Mouse (Mus musculus) cerebellum, postnatal 10 days (tissue): ENCODE data around the gene Ripk4.

Experiments
- DNase-seq, 2 experiments: peaks; one replicate each; pipeline ENCODE4 v3.0.0; 2021; ENCODE audit warnings: mixed read lengths in 2 of 2

The Ripk4 gene

GRCm38 (mm10) chr16:97763061-97763989 lies at the start of gene Ripk4:
Ripk4 (minus strand) TSS chr16:97763787.
- DNase-seq, result peak; percentile 31 to 42

- no peak for DNase-seq
These were observed 45.3 kb upstream of the Ripk4 start for GRCm38 (mm10) chr16:97808881-97809280.

- no peak for DNase-seq
These were observed 42.1 kb upstream of the Ripk4 start for GRCm38 (mm10) chr16:97805646-97806045.

GRCm38 (mm10) chr16:97804680-97805547 lies 41.3 kb upstream of the Ripk4 start:
- peak; percentile 93 to 96 for DNase-seq

DNA sequence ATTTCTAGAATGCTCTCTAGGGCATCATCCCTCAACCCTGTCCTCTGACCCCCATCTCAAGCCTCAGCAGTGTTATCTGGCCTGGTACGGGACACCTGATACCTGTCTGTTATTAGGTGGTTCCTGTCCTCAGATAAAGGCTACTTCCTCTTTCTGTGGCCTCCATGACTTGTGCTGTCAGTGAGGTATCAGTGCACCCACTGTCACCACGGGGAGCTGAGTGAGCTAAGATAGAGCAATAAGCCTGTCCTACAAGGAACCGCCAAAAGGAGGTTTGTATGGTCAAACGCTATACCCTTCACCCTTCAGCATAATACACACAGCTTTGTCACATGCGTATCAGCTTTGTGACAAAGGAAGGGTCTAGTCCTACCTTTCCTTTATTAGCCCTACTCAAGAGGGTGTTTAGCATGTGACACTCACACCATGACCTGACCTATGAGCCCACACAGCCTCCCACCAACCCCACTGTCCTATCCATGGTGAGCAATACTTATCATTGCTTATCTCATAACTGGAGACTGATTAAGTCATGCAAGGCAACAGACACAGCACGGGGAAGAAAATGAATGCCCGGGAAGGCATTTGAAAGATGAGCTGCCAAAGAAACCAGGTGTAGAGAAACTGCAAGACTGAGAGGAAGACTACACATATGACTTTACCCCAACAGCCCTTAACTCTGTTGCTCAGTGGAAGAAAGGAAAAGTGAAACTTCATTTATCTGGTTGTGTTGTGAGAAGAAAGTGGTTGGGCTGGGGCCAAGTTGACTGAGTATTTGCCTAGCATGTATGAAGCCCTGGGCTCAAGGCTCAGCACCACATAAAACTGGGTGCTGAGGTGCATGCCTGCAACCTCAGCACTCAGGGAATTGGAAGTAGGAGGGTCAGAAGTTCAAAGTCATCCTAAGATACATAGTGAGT lies 34.6 kb upstream of the Ripk4 start:
- no peak for DNase-seq

GRCm38 (mm10) chr16:97797212-97797611 lies 33.6 kb upstream of the Ripk4 start:
- DNase-seq, result no peak

- no peak for DNase-seq
These were observed 30.7 kb upstream of the Ripk4 start for GRCm38 (mm10) chr16:97794256-97794655.

DNA sequence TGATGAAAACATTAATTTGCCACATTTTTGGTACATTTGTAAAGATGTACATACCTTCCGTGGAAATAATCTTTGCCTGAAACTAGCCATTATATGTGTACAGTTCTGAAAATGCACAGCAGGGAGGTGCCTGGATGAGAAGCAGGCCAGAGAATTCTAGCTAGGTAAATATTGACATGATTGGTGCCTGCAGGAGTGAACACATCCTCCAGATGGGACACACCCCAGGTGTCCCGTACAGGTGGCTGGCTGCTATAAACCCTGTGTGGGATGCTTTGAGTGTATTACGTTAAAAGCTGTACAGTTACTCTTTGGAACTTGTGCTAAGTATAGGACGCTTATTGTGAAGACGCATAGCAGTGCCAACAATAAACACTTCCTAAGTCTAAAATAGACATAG lies 19.5 kb upstream of the Ripk4 start:
- DNase-seq, result no peak

DNA sequence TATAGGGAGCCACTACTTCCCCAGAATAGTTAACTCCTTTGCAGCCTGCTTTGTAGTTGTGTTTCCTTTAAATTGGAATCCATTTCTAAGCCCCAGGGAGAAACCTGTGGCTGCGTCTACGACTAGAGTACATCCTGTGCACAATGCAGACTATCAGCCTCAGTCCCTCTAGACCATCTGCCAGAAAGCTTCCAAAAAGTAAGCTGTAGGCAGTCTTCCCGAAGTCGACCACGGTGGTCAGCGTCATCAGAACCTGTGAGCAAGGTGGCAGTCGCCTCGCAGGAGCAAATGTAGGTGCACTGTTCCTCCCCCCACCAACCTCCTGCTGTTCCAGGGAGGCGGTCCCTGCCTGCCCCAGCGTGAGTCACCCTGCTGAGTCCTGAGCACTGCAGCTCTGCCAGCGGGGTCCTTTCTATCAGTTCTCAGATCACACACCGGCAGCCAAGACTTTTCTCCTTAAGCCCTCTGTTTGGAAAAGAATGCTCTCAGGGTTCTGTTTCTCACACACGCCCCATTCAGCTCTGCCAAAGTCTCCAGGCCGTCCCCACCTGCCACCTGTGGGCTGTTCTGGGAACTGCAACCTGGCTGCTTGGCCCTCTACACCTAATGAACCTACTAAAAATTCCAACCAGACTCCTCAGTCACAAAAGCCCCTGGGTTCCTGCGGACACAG lies 14.9 kb upstream of the Ripk4 start:
- peak; percentile 93 to 95 for DNase-seq

- DNase-seq, result no peak
These were observed 2.9 kb upstream of the Ripk4 start for GRCm38 (mm10) chr16:97766501-97766900.

GRCm38 (mm10) chr16:97764626-97765025 lies 1.0 kb upstream of the Ripk4 start:
- no peak for DNase-seq

- DNase-seq, result no peak
These were observed 378 bp upstream of the Ripk4 start for GRCm38 (mm10) chr16:97763990-97764340.

- DNase-seq, result no peak
These were observed 1.8 kb downstream of the Ripk4 start for GRCm38 (mm10) chr16:97761782-97762181.

- DNase-seq, result no peak
These were observed 3.9 kb downstream of the Ripk4 start for GRCm38 (mm10) chr16:97759681-97760080.

- no peak for DNase-seq
These were observed 5.3 kb downstream of the Ripk4 start for GRCm38 (mm10) chr16:97758288-97758687.

DNA sequence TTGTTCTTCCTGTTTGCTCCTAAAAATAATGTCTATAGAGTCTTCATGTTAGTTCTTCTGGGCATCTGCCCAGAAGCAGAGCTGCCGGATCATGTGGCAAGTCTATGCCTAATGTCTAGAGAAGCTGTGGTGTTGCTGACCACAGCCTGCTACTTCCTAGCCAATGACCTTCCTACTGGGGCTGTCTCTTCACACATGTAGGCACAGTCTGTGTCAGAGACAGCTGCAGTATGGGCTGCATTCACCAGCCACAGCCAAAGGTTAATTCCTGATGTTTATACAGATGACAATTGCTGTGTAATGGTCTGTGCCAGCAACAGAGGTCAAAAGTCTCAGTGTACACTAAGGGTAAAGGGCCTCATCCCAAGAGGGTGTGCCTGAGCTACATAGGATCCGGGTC lies 7.1 kb downstream of the Ripk4 start:
- DNase-seq, result no peak

DNA sequence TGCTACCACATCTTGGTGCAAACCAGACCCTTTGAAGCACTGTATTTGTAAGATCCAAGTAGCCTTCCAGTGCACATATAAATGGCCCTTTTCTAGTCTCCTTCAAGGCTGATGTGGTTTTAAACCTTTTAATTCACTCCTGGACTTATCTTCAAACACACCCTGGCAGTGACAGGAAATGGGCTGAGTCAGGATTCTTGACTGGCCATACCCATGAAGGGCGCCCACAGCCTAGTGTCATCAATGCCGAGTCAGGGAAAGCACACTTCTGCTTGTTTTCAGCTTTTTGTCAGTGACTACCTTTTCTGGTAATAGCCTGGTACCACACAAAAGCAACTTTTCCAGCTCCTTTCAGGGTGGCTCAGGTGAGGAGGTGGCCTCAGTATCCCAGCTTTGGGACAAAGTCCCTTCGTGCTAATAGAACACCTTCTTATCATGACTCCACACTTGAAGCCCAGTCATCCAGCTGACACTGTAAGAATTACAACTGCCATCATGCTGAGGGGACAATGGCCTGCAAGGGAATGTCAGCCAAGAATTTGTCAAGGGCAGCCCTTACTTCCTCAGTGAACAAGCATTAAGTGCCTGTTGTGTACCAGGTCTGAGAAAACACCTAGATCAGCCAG lies 11.2 kb downstream of the Ripk4 start:
- DNase-seq, result no peak

DNA sequence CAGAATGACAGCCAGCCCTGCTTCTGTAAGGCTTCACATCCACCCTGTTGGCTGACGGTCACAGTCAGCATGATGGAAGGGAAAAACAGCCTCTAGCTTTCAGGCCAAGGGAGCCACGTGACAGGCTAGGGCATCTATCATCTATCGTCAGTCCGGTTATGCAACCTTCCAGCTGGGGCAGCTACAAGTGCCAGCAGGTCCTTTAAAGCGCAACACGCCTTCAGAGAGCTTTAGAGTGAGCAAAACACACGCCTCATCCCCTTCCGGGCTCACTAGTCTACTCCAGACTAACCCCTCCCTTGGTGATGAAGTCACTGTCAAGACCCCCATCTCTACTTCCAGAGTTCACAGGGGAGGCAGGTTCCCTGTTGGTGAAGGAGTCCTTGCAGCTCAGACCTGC lies 11.7 kb downstream of the Ripk4 start:
- peak; percentile 14 to 20 for DNase-seq

DNA sequence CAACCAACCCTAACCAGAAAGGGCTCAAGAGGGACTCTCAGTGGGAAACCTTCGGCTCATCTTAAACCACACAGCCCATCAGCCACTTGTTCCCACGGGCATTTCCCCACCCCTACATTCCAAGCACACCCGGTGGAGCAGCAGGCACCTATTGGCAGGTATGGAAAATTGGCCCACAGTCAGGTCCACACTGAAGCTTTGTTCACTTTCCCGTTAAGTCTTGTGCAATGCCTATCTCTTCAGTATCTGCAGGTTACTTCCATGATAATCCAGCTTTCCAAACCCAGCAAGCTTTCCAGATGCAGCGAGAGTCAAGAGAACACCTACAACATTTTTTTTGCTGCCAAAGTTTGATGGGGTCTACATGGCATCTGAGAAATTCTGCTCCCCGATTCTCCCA lies 15.2 kb downstream of the Ripk4 start:
- DNase-seq, result no peak

DNA sequence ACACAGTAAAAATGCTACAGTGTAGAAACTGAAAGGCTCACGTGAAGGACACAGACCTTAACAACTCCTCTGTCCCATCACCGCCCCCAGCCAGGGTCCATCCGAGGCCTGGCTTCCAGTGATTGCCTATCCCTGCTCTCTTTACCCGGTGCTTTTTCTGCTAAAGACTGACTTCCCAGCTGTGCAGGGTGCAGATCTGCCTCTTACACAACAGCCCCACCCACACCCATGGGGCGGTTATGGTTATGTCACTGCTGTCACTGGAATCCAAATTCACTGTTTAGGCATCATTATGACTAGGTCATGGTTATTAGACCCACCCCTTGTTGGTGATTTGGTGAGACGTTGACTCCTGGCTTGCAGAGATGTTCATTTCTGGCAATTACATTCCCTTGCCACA lies 25.6 kb downstream of the Ripk4 start:
- DNase-seq, result no peak

GRCm38 (mm10) chr16:97736562-97736961 lies 27.0 kb downstream of the Ripk4 start:
- DNase-seq, result no peak
